Mouse (Mus musculus) liver, postnatal 0 days (tissue): ENCODE measurements around the gene Usp37. TPM values are rescaled to one million over a fixed set of nuclear protein-coding genes. Genes with fewer than 3 reads are reported as not detected.
A peak's percentile ranks its signal among the peaks of the same experiment; 100 is the strongest.

ENCODE experiments used
- ATAC-seq: fragments of 200-750 bp; cut with Nextera tagmentation; 2 replicates; pipeline ENCODE4 v1.8.0; 2017; ENCODE audit warnings: mild to moderate bottlenecking, moderate library complexity
- DNase-seq: peaks from one replicate; pipeline ENCODE4 v3.0.0-alpha.2; 2016
- H3K27ac ChIP-seq: fragments of 300-500 bp; sonication (generic); 2 replicates; pipeline ENCODE4 v1.5.1; 2014; ENCODE audit warnings: antibody characterized with exemption, moderate library complexity, mild to moderate bottlenecking, low read depth
- H3K27me3 ChIP-seq: fragments of 300-500 bp; sonication (generic); 2 replicates; pipeline ENCODE4 v1.6.1; 2014; ENCODE audit warnings: low read length, control low read depth, mixed read lengths; ENCODE audit not compliant: insufficient read depth
- H3K36me3 ChIP-seq: fragments of 300-500 bp; sonication (generic); replicated peaks from 2 replicates; pipeline ENCODE4 v1.6.1; 2014; ENCODE audit warnings: mild to moderate bottlenecking, control low read depth, low read length, moderate library complexity, mixed read lengths; ENCODE audit not compliant: insufficient read depth
- H3K4me1 ChIP-seq: fragments of 300-500 bp; sonication (generic); 2 replicates; pipeline ENCODE4 v1.6.1; 2014; ENCODE audit warnings: antibody characterized with exemption, mild to moderate bottlenecking, control low read depth; ENCODE audit not compliant: insufficient read depth
- H3K4me2 ChIP-seq: fragments of 300-500 bp; sonication (generic); 2 replicates; pipeline ENCODE4 v1.6.1; 2014; ENCODE audit warnings: low read depth, mild to moderate bottlenecking, low read length, moderate library complexity, mixed read lengths
- H3K4me3 ChIP-seq: fragments of 300-500 bp; sonication (generic); 2 replicates; pipeline ENCODE4 v1.5.1; 2014; ENCODE audit warnings: low read depth, low read length
- H3K9ac ChIP-seq: fragments of 300-500 bp; sonication (generic); replicated peaks from 2 replicates; pipeline ENCODE4 v1.6.1; 2014; ENCODE audit warnings: mild to moderate bottlenecking, moderate library complexity
- H3K9me3 ChIP-seq: fragments of 300-500 bp; sonication (generic); 2 replicates; pipeline ENCODE4 v1.6.1; 2016; ENCODE audit warnings: mild to moderate bottlenecking, control low read depth, low read length, mixed read lengths
- CTCF ChIP-seq: sonication (generic); IDR thresholded peaks from 2 replicates; pipeline ENCODE4 v1.5.1; 2016; ENCODE audit warnings: antibody characterized with exemption, low read depth
- EP300 ChIP-seq: IDR thresholded peaks from 2 replicates; pipeline ENCODE4 v1.6.1; 2016; ENCODE audit warnings: antibody characterized with exemption, low read depth, mild to moderate bottlenecking
- WGBS: fragments of 180-500 bp; shearing (Covaris S2); extraction: QIAGEN DNeasy Blood & Tissue Kit; methylation state at CpG from one replicate; pipeline ENCODE4 v1.1.7; 2014; ENCODE audit not compliant: insufficient replicate concordance; 5-methylcytosine and 5-hydroxymethylcytosine counted together
- polyA plus RNA-seq: library from polyadenylated mRNA; unstranded; fragments of >200 nt; fragmentation: Nextera tagmentation; extraction: Ambion mirVana; gene quantifications from 2 replicates; pipeline ENCODE4 v1.2.1, GENCODE M21; 2015

Gene Usp37
- polyA plus RNA-seq, 1 experiment from 2014 or later: 4.9 TPM

DNA sequence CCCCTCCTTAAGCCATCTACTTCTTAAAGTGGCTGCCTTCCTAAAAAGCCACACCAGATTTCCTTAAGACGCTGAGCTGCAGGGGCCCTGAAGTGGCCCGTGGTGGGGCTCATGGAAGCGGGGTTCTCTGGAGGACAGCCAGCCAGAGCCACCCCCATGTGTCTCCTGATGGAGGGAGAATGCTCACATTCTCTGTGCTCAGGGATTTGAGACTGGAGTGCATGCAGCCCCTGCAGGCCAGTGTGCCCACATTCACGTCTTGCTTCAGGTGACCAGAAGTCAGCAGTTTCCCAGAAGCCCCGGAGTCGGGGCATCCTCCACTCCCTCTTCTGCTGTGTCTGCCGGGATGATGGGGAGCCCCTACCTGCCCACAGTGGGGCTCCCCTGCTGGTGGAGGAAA lies 151.1 kb downstream of the Usp37 start:
- Histone ChIP-seq H3K4me3 (peak overlapping the region; percentile 97), H3K4me2 (peak overlapping the region; percentile 93), H3K27me3 (no peaks in the 10 kb centered on the region), H3K36me3 (peaks cover 21% of the 10 kb centered on the region), H3K4me1 (peaks cover 49% of the 10 kb centered on the region), H3K27ac (peak overlapping the region; percentile 100), H3K9ac (peak overlapping the region; percentile 100), H3K9me3 (no peaks in the 10 kb centered on the region)
- ATAC-seq (no peak), DNase-seq (no peak)
- WGBS: 37% methylated on average over 7 of the region's 7 CpGs
- TF ChIP-seq CTCF (no peak), EP300 (no peak)

GRCm38 (mm10) chr1:74392446-74392994 lies 151.6 kb downstream of the Usp37 start:
- peak overlapping the region; percentile 100 for H3K27ac ChIP-seq
- peak overlapping the region; percentile 93 for H3K4me2 ChIP-seq
- peaks cover 21% of the 10 kb centered on the region for H3K36me3 ChIP-seq
- H3K4me3 ChIP-seq: peak overlapping the region; percentile 97
- H3K9me3 ChIP-seq: no peaks in the 10 kb centered on the region
- TF ChIP-seq EP300 (no peak; the same call in 1 of the 2 replicates), CTCF (no peak)
- DNase-seq: peak; percentile 79
- ATAC-seq: peak; percentile 9
- 4% methylated on average over 16 of the region's 16 CpGs for WGBS
- H3K9ac ChIP-seq: peak overlapping the region; percentile 100
- no peaks in the 10 kb centered on the region for H3K27me3 ChIP-seq
- peaks cover 46% of the 10 kb centered on the region for H3K4me1 ChIP-seq

DNA sequence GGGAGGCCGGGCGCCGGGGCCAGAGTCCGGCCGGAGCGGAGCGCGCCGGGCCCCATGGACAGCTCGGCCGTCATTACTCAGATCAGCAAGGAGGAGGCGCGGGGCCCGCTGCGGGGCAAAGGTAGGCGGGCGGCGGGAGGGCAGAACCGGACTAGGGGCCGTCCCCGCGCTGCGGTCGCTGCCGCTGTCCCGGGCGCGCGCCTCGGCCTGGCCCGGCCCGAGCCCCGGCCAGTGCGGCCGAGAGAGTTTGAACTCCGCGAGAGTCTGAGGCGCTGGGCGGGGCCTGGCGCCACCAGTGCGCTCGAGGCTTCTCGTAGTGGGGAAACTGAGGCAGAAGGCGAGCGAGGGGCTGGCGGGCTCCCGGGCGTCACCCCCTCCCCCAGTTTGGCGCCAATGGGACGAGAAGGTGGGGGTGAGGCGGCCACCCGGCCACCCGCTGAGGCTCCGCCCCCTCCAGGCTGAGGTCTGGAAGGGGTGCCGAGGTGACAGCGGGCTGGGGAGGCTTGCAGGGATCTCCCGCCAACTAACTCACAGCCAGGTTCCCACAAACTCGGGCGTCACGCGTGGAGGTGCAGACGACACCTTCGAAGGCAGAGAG lies 152.1 kb downstream of the Usp37 start:
- under 1% methylated on average over 48 of the region's 63 CpGs for WGBS
- H3K4me2 ChIP-seq: peak overlapping the region; percentile 93
- H3K9me3 ChIP-seq: no peaks in the 10 kb centered on the region
- peak overlapping the region; percentile 97 for H3K4me3 ChIP-seq
- ATAC-seq: peak; percentile 58
- peak overlapping the region; percentile 100 for H3K27ac ChIP-seq
- DNase-seq: peak; percentile 87
- TF ChIP-seq EP300 (no peak), CTCF (0 out of 2 replicates have a peak, but pooled peaks have one; percentile 14)
- peaks cover 48% of the 10 kb centered on the region for H3K4me1 ChIP-seq
- no peaks in the 10 kb centered on the region for H3K27me3 ChIP-seq
- peak overlapping the region; percentile 100 for H3K9ac ChIP-seq
- peaks cover 21% of the 10 kb centered on the region for H3K36me3 ChIP-seq

GRCm38 (mm10) chr1:74390924-74391748 lies 152.9 kb downstream of the Usp37 start, which contains the start of gene Ctdsp1:
Ctdsp1 (plus strand) TSS chr1:74391509.
- Histone ChIP-seq H3K4me2 (peak within 1 kb of the TSS; percentile 93), H3K36me3 (peaks cover 21% of the 10 kb centered on the region), H3K27me3 (no peaks in the 10 kb centered on the region), H3K9me3 (no peaks in the 10 kb centered on the region), H3K27ac (peak within 1 kb of the TSS; percentile 100), H3K4me1 (peaks cover 49% of the 10 kb centered on the region), H3K9ac (peak within 1 kb of the TSS; percentile 100), H3K4me3 (peak within 1 kb of the TSS; percentile 97)
- peak; percentile 78 for ATAC-seq
- DNase-seq: peak; percentile 96
- WGBS: 3% methylated on average over 48 of the region's 51 CpGs
- TF ChIP-seq CTCF (peak; percentile 32), EP300 (peak; percentile 6; the same call in 1 of the 2 replicates)

- Histone ChIP-seq H3K4me1 (peaks cover 49% of the 10 kb centered on the region), H3K4me3 (peak overlapping the region; percentile 97), H3K27ac (peak overlapping the region; percentile 100), H3K9me3 (no peaks in the 10 kb centered on the region), H3K36me3 (peaks cover 21% of the 10 kb centered on the region), H3K27me3 (no peaks in the 10 kb centered on the region), H3K4me2 (peak overlapping the region; percentile 93), H3K9ac (peak overlapping the region; percentile 50)
- peak; percentile 82 for DNase-seq
- ATAC-seq: no peak
- 7% methylated on average over 21 of the region's 21 CpGs for WGBS
- no peak for TF ChIP-seq EP300
- peak; percentile 91 for TF ChIP-seq CTCF
Observed at GRCm38 (mm10) chr1:74390287-74390906, 153.7 kb downstream of the Usp37 start.
